Mouse (Mus musculus) heart, postnatal 14 days (tissue): ENCODE results near the gene Slc25a45. TPM values are rescaled to one million over a fixed set of nuclear protein-coding genes. Genes with fewer than 3 reads are reported as not detected.
A peak's percentile ranks its signal among the peaks of the same experiment; 100 is the strongest.

Experiments
- DNase-seq, 2 experiments: peaks; one replicate each; pipeline ENCODE4 v3.0.0; 2021 to 2022
- intact Hi-C: fragments of 180-260 bp; cut with DNase I; formaldehyde crosslinking; loops from one replicate; pipeline ENCODE4 v1.15.1; 2025
- total RNA-seq, 2 experiments: library from RNA; stranded (reverse); gene quantifications; 2 replicates each; pipeline ENCODE4 v1.2.3; 2021

The Slc25a45 gene
- total RNA-seq, 2 experiments from 2014 or later, result 3.3 to 4.5 TPM

DNA sequence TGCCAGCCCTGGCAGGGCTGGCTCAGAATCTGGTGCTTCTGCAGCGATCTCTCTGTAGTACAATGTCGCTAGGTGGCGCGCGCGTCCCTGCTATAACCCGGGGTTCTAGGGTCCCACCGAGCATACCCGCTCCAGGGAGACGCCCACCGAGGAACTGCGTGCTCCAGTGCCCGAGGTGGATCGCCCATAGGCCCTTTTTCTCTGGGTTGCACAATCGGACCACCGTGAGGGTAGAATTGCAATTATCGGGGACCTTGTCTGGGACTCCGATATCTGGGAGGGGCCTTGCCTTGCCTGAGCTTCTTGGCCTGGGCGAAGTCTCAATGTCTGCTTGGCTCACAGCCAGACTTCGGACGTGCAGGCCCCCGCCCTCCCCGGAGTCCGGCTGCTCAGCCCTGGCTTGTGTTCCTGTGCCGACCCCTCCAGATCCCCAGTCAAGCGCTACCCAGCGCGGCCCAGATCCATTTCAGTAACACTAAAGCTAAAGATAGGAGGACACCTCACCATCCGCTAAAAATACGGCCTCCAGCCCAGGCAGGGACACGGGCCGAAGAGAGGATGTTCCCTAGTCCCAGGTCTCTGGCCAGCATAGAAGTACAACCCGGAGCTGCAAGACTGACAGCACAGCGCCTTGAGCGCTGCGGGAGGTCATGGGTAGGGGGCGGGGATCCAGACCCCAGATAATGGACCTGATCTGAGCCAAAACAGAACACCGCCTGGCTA, 46.5 kb downstream of the Slc25a45 start:
- intact Hi-C loops, result loop anchor here (1.0 to 5.0 kb wide), 2 partner anchors 32 to 93 kb away; partner anchors contain the start of gene Capn1
- peak; percentile 94 to 96 for DNase-seq

GRCm38 (mm10) chr19:5924713-5925093, 47.1 kb downstream of the Slc25a45 start, which contains the start of gene Cdc42ep2:
Gene Cdc42ep2, minus strand, starts transcription at chr19:5924816.
- intact Hi-C loops, result loop anchor here (1.0 to 5.0 kb wide), 2 partner anchors 32 to 93 kb away; partner anchors contain the start of gene Capn1

GRCm38 (mm10) chr19:5925311-5925855, 47.8 kb downstream of the Slc25a45 start:
- intact Hi-C loops, result no loop called here
- no peak for DNase-seq

More at GRCm38 (mm10) chr19:5924713-5925093, 47.1 kb downstream of the Slc25a45 start, which contains the start of gene Cdc42ep2:
- peak; percentile 97 to 98 for DNase-seq

DNA sequence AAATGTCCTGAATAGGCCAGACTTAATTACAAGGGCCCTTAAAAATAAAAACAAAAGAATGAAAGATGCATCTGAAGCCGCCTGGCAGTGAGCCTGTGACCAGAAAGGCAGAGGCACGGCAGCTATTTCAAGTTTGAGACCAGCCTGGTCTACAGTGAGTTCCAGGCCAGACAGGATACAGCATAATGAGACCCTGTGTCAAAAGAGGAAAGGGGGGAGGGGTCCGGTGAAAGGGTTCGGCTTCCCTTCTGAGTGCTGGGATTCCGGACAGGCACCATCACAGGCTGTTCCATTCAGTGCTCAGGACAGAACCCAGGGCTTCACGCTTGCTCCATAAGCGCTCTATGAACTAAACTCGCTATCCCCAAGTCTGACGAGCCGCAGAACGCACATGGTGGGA, 49.4 kb downstream of the Slc25a45 start:
- intact Hi-C loops, result no loop called here
- no peak for DNase-seq

DNA sequence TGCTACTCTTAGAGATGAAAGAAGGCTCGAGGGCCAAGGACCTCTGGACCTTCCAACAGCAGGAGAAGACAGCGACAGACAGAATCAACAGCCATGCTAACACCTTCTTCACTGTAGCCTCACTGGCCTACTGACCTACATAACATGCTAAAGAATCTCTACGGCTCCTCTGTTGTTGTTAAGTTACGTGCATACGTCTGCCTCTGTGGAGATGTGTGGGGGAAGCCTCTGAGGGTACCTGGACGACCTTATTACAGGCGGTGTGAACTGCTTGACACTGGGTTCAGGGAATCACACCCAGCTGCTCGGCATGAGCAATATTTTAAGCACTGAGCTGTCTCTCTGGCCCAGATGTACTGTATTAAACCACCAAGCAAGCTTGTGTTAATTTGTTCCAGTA, 49.9 kb downstream of the Slc25a45 start:
- intact Hi-C loops, result no loop called here
- DNase-seq, result no peak

DNA sequence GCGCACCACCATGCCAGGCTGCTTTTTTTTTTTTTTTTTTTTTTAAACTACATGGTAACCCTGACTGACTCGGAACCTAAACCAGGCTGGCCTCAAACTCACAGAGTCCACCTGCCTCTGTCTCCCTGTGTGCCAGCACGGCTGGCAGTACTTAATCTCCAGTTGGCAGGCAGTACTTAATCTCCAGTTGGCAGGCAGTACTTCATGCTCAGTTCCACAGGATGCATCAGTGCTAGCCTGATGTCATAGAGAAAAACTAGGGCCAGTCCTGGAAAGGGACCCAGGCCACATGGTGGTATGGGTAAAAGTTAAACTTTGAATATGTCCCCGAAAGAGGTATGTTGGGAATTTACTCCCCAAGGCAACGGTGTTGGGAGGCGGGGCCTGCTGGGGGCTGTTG, 50.5 kb downstream of the Slc25a45 start:
- DNase-seq, result no peak
- intact Hi-C loops, result no loop called here

DNA sequence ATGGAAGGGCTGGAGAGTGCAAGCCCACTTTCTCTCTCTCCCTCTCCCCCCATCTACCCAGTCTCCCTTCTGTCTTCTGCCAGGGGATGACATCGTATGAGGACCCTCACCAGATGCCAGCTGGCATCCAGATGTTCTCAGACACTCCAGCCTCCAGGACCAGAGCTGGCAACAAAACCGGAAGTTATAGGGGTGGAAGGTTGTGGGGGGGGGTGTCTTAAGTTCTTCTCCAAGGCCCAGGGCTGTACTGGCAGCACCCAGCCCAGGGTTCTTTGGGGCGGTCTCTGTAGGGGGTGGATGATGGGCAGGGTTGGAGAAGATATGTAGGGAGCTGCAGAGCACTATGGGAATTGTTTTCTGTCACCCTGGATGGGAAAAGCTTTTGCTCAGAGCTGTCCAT, 50.9 kb downstream of the Slc25a45 start:
- intact Hi-C loops, result no loop called here
- DNase-seq, result no peak

- DNase-seq, result peak; percentile 74 to 77
- intact Hi-C loops, result no loop called here
Observed at GRCm38 (mm10) chr19:5929634-5930596, 52.3 kb downstream of the Slc25a45 start.

GRCm38 (mm10) chr19:5935266-5935665, 57.7 kb downstream of the Slc25a45 start:
- intact Hi-C loops, result no loop called here
- DNase-seq, result peak; percentile 70 to 76

Other genes starting within 250 kb of the Slc25a45 start
- 10 to 100 TPM; 25.8 to 29.9 TPM for gene Rela, start 240.3 kb upstream of the Slc25a45 start, total RNA-seq
- gene Sipa1, start 214.1 kb upstream of the Slc25a45 start, total RNA-seq, result 10 to 100 TPM; 32.7 to 33.8 TPM
- 10 to 100 TPM; 35.9 to 37.2 TPM for gene Map3k11, start 189.1 kb upstream of the Slc25a45 start, total RNA-seq
- 10 to 100 TPM; 24.0 to 24.9 TPM for gene Pcnx3, start 188.9 kb upstream of the Slc25a45 start, total RNA-seq
- gene Kcnk7, start 173.4 kb upstream of the Slc25a45 start, total RNA-seq, result not detected
- 100 to 1,000 TPM; 124 to 141 TPM for gene Ehbp1l1, start 151.5 kb upstream of the Slc25a45 start, total RNA-seq
- gene Fam89b, start 148.2 kb upstream of the Slc25a45 start, total RNA-seq, result 10 to 100 TPM; 38.6 to 40.1 TPM
- 10 to 100 TPM; 47.2 to 55.5 TPM for gene Ltbp3, start 136.9 kb upstream of the Slc25a45 start, total RNA-seq
- 10 to 100 TPM; 66.2 to 67.2 TPM for gene Scyl1, start 106.4 kb upstream of the Slc25a45 start, total RNA-seq
- gene Frmd8, start 2.5 kb upstream of the Slc25a45 start, total RNA-seq, result 10 to 100 TPM; 15.6 to 15.8 TPM
- under 1 TPM; 0.79 to 0.93 TPM for gene Tigd3, start 16.3 kb downstream of the Slc25a45 start, total RNA-seq
- 100 to 1,000 TPM; 101 TPM for gene Dpf2, start 35.2 kb downstream of the Slc25a45 start, total RNA-seq
- gene Cdc42ep2, start 47.0 kb downstream of the Slc25a45 start, total RNA-seq, result 10 to 100 TPM in 1 of 2 experiments, 1 to 10 TPM in 1; 9.9 to 12.0 TPM
- gene Pola2, start 86.4 kb downstream of the Slc25a45 start, total RNA-seq, result 10 to 100 TPM; 12.3 to 14.2 TPM
- gene Slc22a20, start 108.3 kb downstream of the Slc25a45 start, total RNA-seq, result not detected
- gene Capn1, start 138.1 kb downstream of the Slc25a45 start, total RNA-seq, result 10 to 100 TPM; 31.7 to 36.8 TPM
- gene Syvn1, start 168.8 kb downstream of the Slc25a45 start, total RNA-seq, result 10 to 100 TPM; 17.5 to 18.9 TPM
- 10 to 100 TPM; 37.1 to 37.4 TPM for gene Mrpl49, start 180.0 kb downstream of the Slc25a45 start, total RNA-seq
- gene Fau, start 180.0 kb downstream of the Slc25a45 start, total RNA-seq, result 100 to 1,000 TPM; 597 to 635 TPM
- 10 to 100 TPM; 11.8 to 12.6 TPM for gene Znhit2, start 183.4 kb downstream of the Slc25a45 start, total RNA-seq
- gene Tm7sf2, start 190.6 kb downstream of the Slc25a45 start, total RNA-seq, result 1 to 10 TPM; 2.9 to 5.5 TPM
- gene Vps51, start 199.4 kb downstream of the Slc25a45 start, total RNA-seq, result 10 to 100 TPM; 27.9 to 32.3 TPM
- gene Tmem262, start 202.2 kb downstream of the Slc25a45 start, total RNA-seq, result not detected
- gene Gm28374, start 204.4 kb downstream of the Slc25a45 start, total RNA-seq, result not detected
- 10 to 100 TPM; 16.7 to 19.7 TPM for gene Zfpl1, start 207.1 kb downstream of the Slc25a45 start, total RNA-seq
- 1 to 10 TPM; 1.1 to 1.5 TPM for gene Cdca5, start 207.2 kb downstream of the Slc25a45 start, total RNA-seq
- gene AC131692.1, start 216.6 kb downstream of the Slc25a45 start, total RNA-seq, result not detected
- not detected for gene Naaladl1, start 228.0 kb downstream of the Slc25a45 start, total RNA-seq
- 1 to 10 TPM; 9.4 to 9.7 TPM for gene Sac3d1, start 240.8 kb downstream of the Slc25a45 start, total RNA-seq